Mouse (Mus musculus) brain, embryonic 14.5 days (tissue): ENCODE results near the gene Eml1.

ENCODE experiments used
- CTCF ChIP-seq: fragments of 200-500 bp; IDR thresholded peaks from 2 replicates; pipeline ENCODE4 v1.5.1; 2012; ENCODE audit warnings: inconsistent platforms, mild to moderate bottlenecking, moderate library complexity, borderline replicate concordance; ENCODE audit not compliant: insufficient read depth, insufficient read length; ENCODE audit errors: extremely low read depth
- POLR2A ChIP-seq: fragments of 200-500 bp; IDR thresholded peaks from 2 replicates; pipeline ENCODE4 v1.6.1; 2012; ENCODE audit warnings: mild to moderate bottlenecking, inconsistent platforms, borderline replicate concordance; ENCODE audit not compliant: poor library complexity, insufficient read depth, insufficient read length, severe bottlenecking; ENCODE audit errors: extremely low read depth

- TF ChIP-seq CTCF (peak; percentile 87), POLR2A (no peak)
Observed at GRCm38 (mm10) chr12:108529214-108529613, 158.5 kb downstream of the Eml1 start.
